Mouse (Mus musculus): ENCODE data around the gene Casp9.
"Not testable (repeated sequence)": the region's sequence is repeated elsewhere in the genome, so short reads cannot be mapped to it uniquely, and the experiment has no call there.

Gene Casp9

GRCm38 (mm10) chr4:141793282-141794151 lies at the start of gene Casp9:
TSS of gene Casp9 (plus strand) at chr4:141793612.
- DNase-seq (ENCODE audit: extremely low read depth, low read depth), result peak; percentile 94

- no peak for DNase-seq (ENCODE audit: extremely low read depth, low read depth)
Observed at GRCm38 (mm10) chr4:141746578-141747346, 46.6 kb upstream of the Casp9 start, which contains the start of gene Agmat. TSS of gene Agmat (plus strand) at chr4:141746672.

GRCm38 (mm10) chr4:141749557-141749956 lies 43.9 kb upstream of the Casp9 start:
- no peak for DNase-seq (ENCODE audit: extremely low read depth, low read depth)

GRCm38 (mm10) chr4:141750826-141751225 lies 42.6 kb upstream of the Casp9 start:
- DNase-seq (ENCODE audit: extremely low read depth, low read depth), result no peak

GRCm38 (mm10) chr4:141751419-141752075 lies 41.9 kb upstream of the Casp9 start:
- DNase-seq (ENCODE audit: extremely low read depth, low read depth), result peak; percentile 46

- peak; percentile 86 for DNase-seq (ENCODE audit: extremely low read depth, low read depth)
Observed at GRCm38 (mm10) chr4:141752076-141752421, 41.4 kb upstream of the Casp9 start.

- no peak for DNase-seq (ENCODE audit: extremely low read depth, low read depth)
Observed at GRCm38 (mm10) chr4:141755375-141755930, 38.0 kb upstream of the Casp9 start.

- no peak for DNase-seq (ENCODE audit: extremely low read depth, low read depth)
Observed at GRCm38 (mm10) chr4:141757124-141757523, 36.3 kb upstream of the Casp9 start.

GRCm38 (mm10) chr4:141758874-141759542 lies 34.4 kb upstream of the Casp9 start:
- no peak for DNase-seq (ENCODE audit: extremely low read depth, low read depth)

GRCm38 (mm10) chr4:141760942-141761341 lies 32.5 kb upstream of the Casp9 start:
- no peak for DNase-seq (ENCODE audit: extremely low read depth, low read depth)

GRCm38 (mm10) chr4:141762102-141762598 lies 31.3 kb upstream of the Casp9 start:
- DNase-seq (ENCODE audit: extremely low read depth, low read depth), result no peak

GRCm38 (mm10) chr4:141763476-141763875 lies 29.9 kb upstream of the Casp9 start:
- DNase-seq (ENCODE audit: extremely low read depth, low read depth), result no peak

- no peak for DNase-seq (ENCODE audit: extremely low read depth, low read depth)
Observed at GRCm38 (mm10) chr4:141765008-141765407, 28.4 kb upstream of the Casp9 start.

- DNase-seq (ENCODE audit: extremely low read depth, low read depth), result peak; percentile 88
Observed at GRCm38 (mm10) chr4:141766316-141766667, 27.1 kb upstream of the Casp9 start.

- DNase-seq (ENCODE audit: extremely low read depth, low read depth), result peak; percentile 52
Observed at GRCm38 (mm10) chr4:141766668-141767352, 26.6 kb upstream of the Casp9 start.

- DNase-seq (ENCODE audit: extremely low read depth, low read depth), result peak; percentile 77
Observed at GRCm38 (mm10) chr4:141767353-141768036, 25.9 kb upstream of the Casp9 start.

GRCm38 (mm10) chr4:141769501-141770160 lies 23.8 kb upstream of the Casp9 start:
- DNase-seq (ENCODE audit: extremely low read depth, low read depth), result no peak

GRCm38 (mm10) chr4:141771823-141772222 lies 21.6 kb upstream of the Casp9 start:
- no peak for DNase-seq (ENCODE audit: extremely low read depth, low read depth)

- DNase-seq (ENCODE audit: extremely low read depth, low read depth), result not testable (repeated sequence)
Observed at GRCm38 (mm10) chr4:141773019-141773418, 20.4 kb upstream of the Casp9 start.

Data from MEL-GATA-1-ER (cell line).